Mouse (Mus musculus) kidney, adult 11 months (tissue): ENCODE measurements at regions not wholly inside any gene's neighbourhood (a gene's known extent, or its start where the extent isn't known, plus 50 kb on each side); places are given as distances from the start of the nearest gene placed in this dataset.
A peak's percentile ranks its signal among the peaks of the same experiment; 100 is the strongest.

Experiments used
- DNase-seq: peaks from one replicate; pipeline ENCODE4 v3.0.0; 2022

DNA sequence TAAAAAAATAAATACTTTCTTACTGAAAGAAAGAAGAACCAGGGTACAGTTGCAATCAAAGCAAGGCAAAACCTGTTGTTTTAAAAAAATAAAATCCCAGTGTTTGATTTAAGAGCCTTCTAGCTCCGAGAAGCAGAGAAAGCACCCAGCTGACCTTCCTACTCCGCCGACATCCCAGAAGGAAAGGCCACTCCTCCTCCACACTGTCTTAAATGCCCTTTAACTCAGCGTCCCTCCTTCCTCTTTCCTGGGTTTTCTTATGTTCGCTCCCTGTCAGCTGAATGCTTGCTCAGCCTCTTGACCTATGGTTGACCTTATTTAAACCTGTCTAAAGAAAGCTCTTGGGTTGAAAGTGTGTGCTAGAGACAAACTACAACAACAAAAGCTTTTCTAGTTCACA lies 79.1 kb downstream of the Sptssa start:
- DNase-seq, result no peak

DNA sequence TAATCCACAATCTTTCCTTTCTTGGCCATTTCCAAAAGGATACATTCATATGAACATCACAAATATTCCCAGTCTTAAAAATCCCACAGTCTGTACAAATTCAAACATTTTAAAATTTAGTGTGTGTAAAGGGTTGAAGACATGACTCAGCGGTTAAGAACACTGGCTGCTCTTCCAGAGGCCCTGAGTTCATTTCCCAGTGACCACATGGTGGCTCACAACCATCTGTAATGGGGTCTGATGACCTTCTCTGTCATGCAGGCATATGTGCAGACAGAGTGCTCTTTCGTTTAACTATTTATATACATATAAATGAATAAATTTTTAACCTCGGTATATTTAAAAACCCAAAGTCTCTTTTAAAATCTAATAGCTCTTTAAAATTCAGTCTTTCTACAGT lies 79.6 kb downstream of the Sptssa start:
- no peak for DNase-seq

DNA sequence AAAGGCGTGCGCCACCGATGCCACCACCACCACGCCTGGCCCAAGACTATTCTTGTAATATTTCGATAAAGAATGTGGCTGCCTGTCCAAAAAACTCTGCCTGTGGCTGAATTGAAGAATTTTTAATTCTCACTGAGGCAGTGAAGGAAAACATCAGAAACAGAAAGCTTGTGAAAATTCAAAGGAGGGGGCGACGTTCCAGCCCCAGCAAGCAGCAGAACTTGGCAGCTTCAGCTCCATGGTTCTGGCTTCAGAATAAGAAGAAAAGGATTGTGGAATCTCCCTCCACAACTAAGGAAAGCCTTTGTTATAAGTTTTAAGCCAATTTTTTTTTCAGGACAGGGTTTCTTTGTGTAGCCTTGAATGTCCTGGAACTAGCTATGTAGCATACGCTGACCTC lies 83.5 kb downstream of the Sptssa start:
- DNase-seq, result no peak

DNA sequence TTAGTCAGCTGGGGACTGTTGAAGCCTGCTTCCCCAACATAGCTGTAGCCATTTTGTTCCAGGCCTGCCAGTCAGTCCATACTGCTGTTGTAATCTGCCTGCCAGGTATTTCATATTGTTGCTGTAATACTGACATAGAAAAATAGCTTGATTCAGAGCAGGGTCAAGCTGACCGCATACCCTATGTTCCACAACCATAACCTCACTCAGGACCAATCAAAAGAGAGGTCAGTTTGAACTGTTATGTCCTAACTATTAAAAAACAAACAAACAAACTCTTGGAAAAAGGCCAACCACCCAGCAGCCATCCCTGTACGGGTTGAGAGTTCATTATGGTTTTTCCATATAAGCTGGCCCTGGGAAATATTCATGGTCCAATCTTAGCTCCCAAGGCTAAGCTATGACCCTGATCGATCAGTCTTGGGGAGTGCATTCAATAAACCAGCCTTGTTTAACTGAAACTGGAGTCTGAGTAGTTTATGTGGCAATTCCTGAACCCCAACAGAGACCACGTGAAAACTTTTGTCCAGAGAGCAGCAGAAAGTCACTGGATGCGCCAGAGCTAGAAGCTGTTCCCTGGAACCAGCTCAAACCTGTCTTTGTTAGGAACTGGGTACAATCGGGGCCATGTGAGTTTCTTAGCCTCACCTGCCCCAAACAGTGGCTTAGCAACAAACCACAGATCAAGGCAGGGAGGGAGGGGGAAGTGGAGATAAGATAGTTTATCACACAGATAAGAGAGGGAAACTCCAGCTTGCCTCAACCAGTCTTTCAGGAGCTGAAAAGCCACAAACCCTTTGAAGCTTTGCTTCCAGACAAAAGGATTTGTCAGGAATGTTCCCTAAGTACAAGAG lies 88.1 kb downstream of the Sptssa start:
- no peak for DNase-seq

DNA sequence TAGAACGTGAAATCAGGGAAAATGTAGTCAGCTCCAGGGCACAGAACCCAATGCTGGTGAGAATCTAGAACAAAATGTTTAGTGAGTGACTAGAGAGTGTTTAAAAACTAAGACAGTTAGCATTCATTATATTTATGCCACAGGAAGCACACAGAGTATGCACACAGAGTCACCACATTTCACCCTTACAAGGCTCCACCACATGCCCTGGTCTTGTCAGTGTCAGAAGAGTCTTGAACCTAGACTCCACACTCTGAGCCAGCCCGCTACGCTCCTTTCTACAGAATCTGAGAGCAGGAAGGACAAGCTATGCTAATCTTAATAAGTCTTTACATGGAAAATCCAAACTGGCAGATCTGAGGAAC lies 89.0 kb downstream of the Sptssa start:
- no peak for DNase-seq

DNA sequence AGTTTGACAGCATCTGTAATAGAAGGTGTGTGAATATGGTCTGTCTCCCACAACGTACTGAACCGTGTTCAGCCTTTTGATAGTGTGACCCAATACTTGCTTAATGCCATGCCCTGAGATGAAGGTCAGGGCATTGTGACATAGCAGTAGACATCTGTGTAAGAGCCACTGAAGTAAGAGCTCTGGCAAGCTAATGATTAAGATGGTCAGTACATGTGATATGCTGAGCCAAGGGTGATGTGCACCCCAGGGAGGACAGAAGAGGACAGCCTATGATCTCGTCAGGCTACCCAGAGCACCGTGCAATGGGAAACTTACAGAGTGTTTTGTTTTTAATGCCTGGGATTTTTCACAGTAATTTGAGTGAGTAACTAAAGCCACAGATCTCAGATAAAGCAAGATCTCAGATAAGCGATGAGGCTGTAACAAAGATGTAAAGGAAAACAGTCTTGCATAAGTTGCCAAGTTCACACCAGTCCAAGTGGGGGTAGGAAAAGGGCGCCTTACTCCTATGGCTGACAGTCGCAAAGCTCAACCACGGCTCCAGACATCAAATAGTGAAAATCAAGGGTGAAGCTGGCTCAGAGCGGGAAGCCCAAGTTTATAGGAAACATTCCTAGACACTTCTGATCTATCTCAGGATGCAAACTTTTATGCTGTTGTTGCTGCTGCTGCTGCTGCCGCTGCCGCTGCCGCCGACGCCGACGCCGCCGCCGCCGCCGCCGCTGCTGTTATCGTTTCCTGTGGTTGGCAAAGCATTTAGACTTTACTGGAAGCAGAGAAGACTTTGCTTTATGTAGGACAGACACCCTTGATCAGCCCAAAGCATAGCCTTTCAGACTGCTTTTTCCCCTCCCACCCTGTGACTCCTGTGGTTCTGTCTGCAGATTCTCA lies 89.6 kb downstream of the Sptssa start:
- no peak for DNase-seq

DNA sequence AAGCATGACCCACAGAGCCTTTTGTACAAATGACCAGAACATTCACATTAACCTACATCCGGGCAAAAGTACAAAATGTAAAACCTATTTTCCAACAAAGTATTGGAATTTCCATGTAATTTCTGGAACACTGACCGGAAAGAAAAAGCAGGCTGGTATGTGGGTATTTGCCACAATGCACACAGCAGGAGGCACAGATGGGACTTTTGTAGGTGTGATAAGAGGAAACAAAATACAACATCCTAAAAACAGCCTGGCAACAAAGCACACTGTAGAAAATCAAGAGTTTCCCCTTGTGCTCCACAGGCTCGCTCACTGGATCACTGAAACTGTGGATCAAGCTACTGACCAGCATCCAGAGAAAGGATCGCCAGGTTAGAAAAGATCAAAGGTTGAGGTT lies 94.4 kb downstream of the Sptssa start:
- DNase-seq, result no peak

DNA sequence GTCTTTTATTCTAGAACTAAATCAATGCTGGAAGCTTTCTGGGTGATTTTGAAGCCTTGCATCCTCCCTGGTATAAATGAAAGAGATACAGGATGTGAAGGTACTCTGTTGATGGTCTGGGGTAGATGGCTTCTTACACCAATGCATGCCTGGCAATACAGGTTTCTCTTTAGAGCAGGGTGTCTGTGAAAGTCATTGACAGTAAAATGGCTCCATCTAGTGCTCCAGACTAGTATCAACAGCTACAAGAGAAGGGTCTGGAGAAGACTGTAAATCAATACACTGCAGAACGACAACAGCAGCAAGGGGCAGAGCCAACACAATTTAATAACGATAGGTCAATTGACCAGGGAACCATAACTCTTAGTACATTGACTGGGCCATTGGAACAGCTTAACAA lies 98.3 kb downstream of the Sptssa start:
- no peak for DNase-seq

DNA sequence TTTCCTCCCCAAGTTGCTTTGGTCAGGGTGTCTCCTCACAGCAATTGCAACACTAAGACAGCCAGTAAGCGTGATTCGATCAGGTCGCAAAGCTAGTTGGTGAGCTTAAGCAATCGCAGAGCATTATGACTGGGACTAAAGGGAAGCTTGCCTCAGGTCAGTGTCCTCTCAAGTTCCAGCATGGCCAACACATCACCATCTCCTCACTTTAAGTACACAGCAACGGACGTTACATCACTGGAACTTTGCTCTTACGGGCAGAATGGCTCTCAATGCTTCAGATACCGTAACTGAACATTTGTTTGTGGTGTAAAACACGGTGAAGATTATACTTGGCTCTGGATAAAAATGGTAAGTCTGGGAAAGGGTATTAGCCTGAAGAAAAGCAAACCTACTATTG lies 106.7 kb downstream of the Sptssa start:
- DNase-seq, result no peak

DNA sequence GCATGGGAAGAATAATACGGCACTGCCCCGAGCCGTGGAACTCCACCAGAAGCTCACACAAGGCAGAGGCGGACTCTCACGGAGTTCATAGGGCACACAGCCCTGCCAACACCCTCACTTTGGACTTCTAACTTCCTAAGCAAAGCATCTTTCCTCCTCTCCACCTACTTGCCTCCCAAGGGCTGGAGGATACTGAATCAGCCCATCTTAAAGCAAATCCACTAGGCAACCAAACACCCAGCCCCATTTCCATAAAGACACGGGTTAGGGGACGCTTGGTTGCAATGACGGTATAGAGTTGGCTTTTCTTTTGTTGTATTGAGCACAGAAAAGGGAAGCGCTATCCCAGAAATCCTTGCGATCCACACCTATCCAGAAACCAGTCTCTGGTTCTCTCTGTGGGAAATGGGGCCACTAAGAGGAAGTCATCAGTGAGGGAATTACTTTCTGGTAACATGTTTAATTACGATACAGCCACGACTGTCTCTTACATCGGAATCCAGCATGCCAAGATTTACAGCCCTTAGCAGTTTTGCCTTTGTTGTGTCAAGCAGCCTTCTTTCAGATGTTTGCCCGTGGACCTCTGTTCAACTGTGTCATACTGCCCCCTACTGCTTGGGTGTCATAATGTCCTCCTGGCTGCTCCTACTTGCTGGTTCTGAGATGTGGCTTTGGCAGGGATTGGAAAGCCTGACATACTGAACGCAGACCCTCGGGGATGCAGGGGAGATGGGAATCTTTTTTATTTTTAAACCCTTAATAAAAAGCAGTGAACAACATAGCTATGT lies 110.4 kb downstream of the Sptssa start:
- DNase-seq, result peak; percentile 14

DNA sequence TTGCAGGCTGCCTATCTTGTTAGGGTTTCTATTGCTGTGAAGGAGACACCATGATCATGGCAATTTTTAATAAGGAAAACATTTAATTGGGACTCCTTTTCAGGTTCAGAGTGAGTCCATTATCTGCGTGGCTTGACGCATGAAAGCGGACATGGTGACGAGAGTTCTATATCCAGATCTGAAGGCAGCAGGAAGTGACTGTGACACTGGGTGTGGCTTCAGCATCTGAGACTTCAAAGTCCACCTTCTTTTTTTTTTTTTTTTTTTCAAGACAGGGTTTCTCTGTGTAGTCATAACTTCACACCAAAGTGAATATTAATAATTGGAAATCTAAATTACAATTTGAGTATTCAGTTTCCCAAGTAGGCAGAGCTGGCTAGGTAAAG lies 118.1 kb downstream of the Sptssa start:
- no peak for DNase-seq

DNA sequence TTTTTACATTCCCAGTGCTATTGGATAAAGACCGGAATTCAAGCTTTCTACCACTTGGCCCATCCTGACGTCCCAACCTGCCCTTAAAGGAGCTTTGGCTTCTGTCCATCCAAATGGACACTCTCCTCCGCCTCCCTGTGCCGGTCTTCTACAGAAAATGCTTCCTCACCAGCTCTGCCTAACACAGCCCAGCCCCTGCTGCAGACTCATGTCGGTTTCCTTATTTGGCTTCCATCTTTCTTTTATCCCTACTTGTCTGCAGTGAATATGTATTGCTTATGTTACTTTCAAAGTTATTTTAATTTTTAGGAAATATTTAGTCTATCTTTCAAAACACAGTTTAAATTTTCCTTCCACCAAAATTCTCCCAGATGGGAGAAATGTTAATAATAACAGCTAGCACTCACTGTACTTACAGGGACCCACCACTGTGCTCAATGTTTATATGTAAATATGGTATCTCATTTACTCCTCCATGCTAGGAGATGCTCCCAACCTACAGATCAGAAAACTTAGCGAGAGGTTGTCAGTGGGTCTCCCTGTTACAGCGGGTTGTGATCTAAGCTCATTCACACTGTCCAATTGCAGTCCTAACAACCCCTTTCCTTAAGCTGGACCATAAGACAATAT lies 118.6 kb downstream of the Sptssa start:
- DNase-seq, result no peak

DNA sequence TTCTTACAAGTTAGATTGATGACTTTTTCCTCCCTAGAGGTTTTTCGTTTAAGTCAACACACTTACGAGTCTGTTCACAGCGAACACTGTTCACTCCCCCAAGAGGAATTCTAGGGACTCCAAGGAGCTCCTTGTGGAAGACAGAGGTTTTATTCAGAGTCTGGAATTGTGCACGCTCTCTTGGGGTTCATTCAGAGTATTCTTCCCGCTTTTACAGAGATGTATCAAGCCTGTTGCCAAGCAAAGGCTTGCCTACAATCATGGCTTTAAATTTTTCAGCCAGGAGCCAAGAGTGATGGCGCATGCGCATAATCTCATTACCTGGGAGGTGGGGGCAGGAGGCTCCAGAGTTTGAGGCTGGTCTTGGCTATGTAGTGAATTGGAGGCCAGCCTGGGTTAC lies 119.4 kb downstream of the Sptssa start:
- no peak for DNase-seq

DNA sequence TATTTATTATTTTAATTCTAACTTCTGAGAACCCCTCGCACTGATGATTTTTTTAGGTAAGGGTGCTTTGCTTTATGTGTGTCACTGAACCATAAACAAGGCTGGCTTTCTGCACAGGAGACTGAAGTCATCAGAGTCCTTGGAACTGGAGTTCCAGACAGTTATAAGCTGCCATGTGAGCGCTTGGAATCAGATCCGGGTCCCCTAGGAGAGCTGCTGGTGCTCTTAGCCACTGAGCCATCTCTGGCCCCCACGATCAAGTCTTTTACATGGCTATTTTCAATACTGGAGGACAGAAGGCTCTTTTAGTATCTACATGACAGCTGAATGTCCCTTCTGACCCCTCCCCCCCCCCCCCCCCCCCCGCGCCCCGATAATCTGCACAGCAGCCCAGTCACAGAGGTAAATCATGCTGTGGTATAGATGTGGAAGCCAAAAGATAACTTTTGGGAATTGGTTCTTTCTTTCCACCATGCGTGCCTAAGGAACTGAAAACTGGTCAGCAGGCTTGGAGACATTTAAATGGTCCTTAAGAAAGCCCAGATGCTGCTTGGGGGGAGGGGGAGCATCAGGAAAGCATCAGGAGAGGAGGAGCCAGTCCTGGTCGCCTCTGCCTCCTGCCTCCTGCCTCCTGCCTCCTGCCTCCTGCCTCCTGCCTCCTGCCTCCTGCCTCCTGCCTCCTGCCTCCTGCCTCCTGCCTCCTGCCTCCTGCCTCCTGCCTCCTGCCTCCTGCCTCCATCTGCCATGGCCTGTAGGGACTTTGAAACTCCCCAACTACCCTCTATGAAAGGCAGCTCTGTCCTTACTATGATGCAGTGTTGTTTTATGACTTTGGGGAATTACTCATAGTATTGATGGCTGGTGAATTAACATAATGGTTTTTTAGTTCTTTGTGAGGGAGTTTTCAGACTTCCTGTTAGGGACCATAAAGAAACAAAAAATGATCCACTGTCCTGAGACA lies 120.5 kb downstream of the Sptssa start:
- no peak for DNase-seq

DNA sequence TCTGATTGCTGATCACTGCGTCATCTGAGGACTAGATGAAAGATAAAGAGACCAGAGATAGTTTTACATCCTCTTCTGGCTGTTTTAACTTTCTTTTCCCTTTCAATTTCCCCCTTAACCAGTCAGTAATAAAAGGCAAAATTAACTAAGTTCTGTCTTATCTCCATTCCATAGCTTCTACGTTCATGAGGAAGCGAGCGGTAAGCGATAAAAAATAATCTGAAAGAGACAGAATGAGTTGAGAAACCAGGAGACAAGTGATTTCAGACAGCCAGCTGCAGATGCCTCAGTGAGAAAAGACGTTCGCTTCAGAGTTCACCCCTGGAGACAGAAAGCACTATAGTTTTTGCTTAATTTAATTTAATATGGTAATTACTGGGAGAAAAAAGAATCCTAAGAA lies 121.5 kb downstream of the Sptssa start:
- no peak for DNase-seq

DNA sequence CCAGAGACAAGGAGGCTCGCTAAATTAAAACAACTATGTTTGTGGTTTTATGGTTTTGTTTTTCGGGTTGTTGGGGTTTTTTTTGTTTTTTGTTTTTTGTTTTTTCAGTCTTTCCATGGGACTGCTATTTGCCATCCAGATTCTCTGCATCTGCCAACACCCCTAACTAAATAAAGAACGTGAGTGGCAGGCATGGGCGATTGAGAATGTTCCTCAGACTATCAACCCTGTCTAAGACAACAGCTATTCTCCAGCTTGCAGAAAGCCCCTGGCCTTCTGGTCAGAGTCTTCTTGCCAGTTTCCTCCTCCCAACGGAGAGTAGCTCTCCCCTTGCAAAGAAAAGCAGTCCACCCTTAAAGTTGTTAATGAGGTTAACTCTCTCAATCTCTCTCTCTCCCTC lies 123.2 kb downstream of the Sptssa start:
- no peak for DNase-seq

DNA sequence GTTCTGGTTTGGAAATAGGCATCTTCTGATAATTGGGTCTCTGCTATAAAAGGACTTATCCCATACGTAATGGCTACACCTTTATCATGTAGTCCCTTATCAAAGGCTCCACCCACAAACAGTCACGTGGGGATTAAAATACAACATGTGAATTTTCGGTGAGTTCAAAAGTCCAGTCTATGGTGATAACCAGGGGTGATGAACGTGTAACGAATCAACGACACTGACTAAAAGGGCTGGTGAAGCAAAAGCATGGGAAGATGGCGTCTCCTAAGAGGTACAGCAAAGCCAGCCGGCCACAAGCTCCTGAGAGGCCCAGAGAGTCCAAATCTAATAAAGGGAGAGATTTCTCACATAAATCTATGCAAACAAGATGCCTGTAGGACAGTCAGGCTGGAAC lies 124.3 kb downstream of the Sptssa start:
- no peak for DNase-seq

DNA sequence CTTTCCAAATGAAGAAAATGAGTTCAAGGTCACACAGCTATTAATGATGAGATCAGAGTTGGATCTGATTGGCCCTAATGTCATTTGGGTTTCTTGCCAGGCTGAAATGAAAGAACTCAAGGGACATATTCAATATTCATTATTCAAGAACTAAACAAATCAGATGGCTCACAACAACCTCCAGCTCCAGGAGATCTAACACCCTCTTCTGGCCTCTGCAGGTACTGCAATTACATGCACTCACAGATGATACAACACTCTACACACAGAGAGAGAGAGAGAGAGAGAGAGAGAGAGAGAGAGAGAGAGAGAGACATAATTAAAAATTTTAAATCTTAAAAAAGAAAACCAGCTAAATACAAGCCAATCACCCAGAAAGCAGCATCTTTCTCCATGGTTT lies 128.3 kb downstream of the Sptssa start:
- DNase-seq, result no peak

DNA sequence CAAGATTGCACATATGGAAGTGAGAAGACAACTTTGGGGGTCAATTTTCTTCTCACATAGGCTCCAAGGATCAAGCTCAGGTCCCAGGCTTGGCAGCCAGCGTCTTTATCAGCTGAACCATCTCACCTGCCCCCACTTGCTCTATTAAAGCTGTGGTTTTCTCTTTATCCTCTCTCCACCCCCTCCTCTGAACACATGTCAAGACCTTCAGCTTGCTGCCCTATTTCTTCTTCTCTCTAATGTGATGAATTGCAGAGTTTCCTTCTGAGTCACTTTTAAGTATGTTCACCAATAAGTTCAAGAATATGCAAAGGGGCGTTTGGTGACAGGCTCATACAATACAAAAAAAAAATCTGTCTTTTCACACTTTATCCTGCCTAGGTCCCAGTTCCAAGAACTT lies 128.8 kb downstream of the Sptssa start:
- no peak for DNase-seq

DNA sequence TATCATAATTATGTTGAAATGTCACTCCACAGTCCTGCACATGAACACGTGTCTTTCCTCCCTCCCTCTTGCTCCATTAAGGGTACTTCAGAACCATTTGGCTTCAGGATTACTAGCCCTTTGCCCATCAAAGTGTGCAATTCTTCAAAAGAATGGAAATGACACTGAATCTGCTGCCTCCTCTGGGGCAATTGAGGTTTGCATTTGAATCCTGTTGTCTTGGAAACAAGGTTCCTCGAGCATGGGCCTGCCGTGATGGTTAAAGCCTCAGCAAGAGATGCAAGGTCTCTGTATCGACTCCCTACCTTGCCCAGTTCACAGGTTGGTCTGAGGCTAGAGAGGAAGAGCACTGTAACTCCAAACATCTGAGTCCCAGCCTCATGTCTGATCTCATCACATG lies 136.0 kb downstream of the Sptssa start:
- DNase-seq, result no peak

DNA sequence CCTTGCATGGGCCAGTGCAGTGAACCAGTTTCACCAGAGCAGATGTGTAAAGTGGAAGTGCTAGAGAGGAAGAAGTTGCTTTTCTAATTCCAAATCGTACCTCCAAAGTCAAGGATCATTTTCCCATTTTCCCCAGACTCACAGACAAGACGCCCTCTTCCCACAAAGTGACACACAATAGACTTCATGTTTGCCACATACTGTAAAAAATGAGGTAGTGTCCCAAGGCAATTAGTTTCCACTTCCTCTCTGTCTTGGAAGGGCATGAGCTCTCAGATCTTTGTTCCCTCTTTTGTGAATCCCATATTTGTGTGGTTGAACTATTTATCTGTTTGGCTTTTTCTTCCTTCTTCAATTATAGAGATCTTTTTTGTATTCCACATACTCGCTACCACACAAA lies 137.0 kb downstream of the Sptssa start:
- DNase-seq, result no peak

DNA sequence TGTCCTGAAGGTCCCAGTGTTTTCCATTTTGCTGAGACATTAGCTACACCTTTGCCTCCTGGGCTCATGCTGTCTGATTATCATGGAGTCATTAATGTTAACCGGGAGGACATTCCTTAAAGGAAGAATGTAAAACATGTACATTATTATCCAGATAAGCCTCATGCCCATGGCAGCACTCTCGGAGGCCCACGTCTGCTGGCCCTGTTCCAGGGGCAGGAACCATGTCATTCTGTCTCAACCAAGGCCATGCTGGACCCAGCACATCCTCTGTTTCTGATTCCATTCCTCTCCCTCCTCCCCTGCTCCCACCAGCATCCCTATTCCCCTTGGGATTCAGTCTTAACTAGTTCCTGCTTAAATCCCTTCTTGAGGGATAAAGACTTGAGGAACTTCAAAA lies 139.1 kb downstream of the Sptssa start:
- no peak for DNase-seq
